Mouse (Mus musculus): Measurements from ENCODE around the gene Mindy3. TPM values are rescaled to one million over a fixed set of nuclear protein-coding genes. Genes with fewer than 3 reads are reported as not detected.
A peak's percentile ranks its signal among the peaks of the same experiment; 100 is the strongest.

The Mindy3 gene
- polyA plus RNA-seq, 1 experiment from 2014 or later, result 27.9 TPM

DNA sequence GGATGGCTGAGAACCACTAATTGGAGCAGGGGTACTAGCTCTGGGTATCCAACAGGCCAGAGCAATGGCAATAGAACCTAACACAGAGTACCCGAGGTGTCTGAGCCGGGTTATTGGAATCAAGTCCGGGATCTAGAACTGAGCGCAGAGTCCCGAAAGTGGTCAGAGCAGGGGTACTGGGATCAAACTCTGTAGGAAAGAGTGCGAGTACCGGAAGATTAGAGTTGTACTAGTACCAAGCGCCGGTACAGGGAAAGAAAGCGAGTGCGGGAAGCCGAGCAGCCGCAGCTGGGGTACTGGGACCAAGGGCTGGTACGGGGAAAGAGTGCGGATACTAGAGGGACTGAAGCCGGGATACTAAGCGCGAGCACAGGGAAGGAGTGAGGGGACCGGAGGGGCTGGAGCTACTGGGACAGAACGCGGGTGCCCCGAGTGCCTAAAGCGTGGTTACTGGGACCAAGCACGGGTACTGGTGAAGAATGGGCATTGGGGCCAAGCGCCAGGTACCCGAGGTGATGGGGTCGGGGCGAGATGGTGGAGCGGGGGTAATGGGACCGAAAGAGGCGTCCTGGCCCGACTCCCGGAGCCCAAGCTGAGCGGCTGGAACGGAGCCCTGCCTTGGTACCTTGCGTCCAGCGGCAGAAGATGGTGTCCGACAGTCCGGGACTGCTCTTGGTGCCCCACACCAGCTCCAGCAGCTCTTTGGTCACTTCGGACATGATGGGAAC, 572 bp downstream of the Mindy3 start:
- Histone ChIP-seq H3K4me2 (ENCODE audit: low read depth, low read length) (peak overlapping the region; percentile 89), H3K36me3 (ENCODE audit: control insufficient read depth, insufficient read depth, low read length) (no peaks in the 10 kb centered on the region), H3K4me1 (ENCODE audit: control insufficient read depth, insufficient read depth, low read length) (peaks cover 6% of the 10 kb centered on the region), H3K27ac (ENCODE audit: low read length) (peak overlapping the region; percentile 52; the same call in 1 of the 2 replicates), H3K4me3 (replicated peaks; ENCODE audit: low read length) (peak overlapping the region; percentile 94), H3K27me3 (ENCODE audit: control insufficient read depth, insufficient read depth, low read length) (no peaks in the 10 kb centered on the region), H3K9me3 (replicated peaks; ENCODE audit: control insufficient read depth, low read length) (no peaks in the 10 kb centered on the region), H3K9ac (ENCODE audit: low read length) (peak overlapping the region; percentile 85)
- ATAC-seq (ENCODE audit: insufficient read depth, low FRiP score), result peak; percentile 69
- WGBS, result under 1% methylated on average over 40 of the region's 40 CpGs

DNA sequence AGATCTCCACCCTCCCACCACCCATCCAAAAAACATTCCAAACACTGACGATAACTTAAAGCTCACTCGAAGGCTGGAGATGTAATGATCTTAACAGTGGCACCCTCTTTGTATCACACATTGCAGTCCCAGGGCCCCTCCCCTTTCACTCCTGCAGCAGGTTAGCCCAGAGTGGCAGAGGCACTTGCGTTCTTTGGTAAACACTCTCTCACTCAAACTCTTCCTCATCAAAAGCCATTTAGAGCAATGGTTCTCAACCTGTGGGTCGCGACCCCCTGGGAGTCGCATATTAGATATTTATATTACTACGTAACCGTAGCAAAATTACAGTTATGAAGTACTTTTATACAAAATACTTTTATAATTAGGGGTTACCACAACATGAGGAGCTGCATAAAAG, 1.1 kb downstream of the Mindy3 start:
- peak overlapping the region; percentile 85 for H3K9ac ChIP-seq (ENCODE audit: low read length)
- no peaks in the 10 kb centered on the region for H3K27me3 ChIP-seq (ENCODE audit: control insufficient read depth, insufficient read depth, low read length)
- no peaks in the 10 kb centered on the region for H3K9me3 ChIP-seq (replicated peaks; ENCODE audit: control insufficient read depth, low read length)
- no peak for ATAC-seq (ENCODE audit: insufficient read depth, low FRiP score)
- peak overlapping the region; percentile 94 for H3K4me3 ChIP-seq (replicated peaks; ENCODE audit: low read length)
- no peak overlapping the region for H3K27ac ChIP-seq (ENCODE audit: low read length)
- H3K4me1 ChIP-seq (ENCODE audit: control insufficient read depth, insufficient read depth, low read length), result peaks cover 6% of the 10 kb centered on the region
- 27% methylated on average over 8 of the region's 8 CpGs for WGBS
- H3K4me2 ChIP-seq (ENCODE audit: low read depth, low read length), result peak overlapping the region; percentile 89
- no peaks in the 10 kb centered on the region for H3K36me3 ChIP-seq (ENCODE audit: control insufficient read depth, insufficient read depth, low read length)

DNA sequence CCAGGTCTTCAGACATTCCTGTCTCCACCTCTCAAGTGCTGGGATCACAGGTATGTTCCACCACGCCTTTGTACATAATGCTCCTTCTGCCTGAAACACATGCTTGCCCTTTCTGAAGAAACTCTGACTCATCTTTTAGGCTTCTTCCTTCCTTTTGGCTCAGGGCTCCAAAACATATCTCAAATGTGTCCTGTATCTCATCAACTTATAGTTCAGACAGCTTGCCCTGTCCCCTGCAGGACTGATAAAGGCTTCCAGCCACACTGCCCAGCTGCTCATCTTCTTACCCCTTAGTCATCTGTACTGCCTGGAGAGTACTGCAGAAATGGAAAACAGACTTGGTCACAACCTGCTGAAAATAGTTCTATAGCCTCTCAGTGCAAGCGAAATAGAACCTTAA, 7.0 kb downstream of the Mindy3 start:
- WGBS, result 88% methylated on average over 2 of the region's 2 CpGs
- H3K4me2 ChIP-seq (ENCODE audit: low read depth, low read length), result no peak overlapping the region

DNA sequence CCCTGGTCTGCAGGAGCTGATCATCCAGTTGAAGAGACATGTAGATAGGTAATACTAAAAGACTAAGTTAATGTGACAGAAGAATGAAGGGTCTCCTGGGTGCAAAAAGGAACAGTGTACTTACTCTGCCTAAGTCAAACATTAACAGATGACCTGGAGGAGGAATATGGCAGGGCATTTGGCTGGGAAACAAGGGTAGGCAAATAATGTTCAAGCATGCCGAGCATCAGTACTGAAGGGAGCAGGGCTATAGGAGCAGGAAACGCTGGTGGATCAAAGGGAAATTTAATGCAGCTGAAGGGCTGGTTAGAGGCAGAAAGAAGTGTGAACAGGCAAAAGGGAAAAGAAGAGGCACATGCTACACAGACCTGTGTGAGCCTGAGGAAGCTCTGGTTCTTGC, 8.1 kb downstream of the Mindy3 start:
- Histone ChIP-seq H3K27ac (ENCODE audit: low read length) (no peak overlapping the region), H3K4me2 (ENCODE audit: low read depth, low read length) (no peak overlapping the region), H3K9me3 (replicated peaks; ENCODE audit: control insufficient read depth, low read length) (no peaks in the 10 kb centered on the region), H3K4me1 (ENCODE audit: control insufficient read depth, insufficient read depth, low read length) (peaks cover 9% of the 10 kb centered on the region; the same call in 1 of the 2 replicates), H3K9ac (ENCODE audit: low read length) (no peak overlapping the region), H3K36me3 (ENCODE audit: control insufficient read depth, insufficient read depth, low read length) (no peaks in the 10 kb centered on the region), H3K27me3 (ENCODE audit: control insufficient read depth, insufficient read depth, low read length) (no peaks in the 10 kb centered on the region), H3K4me3 (replicated peaks; ENCODE audit: low read length) (no peak overlapping the region)
- no peak for ATAC-seq (ENCODE audit: insufficient read depth, low FRiP score)
- 26% methylated on average over 2 of the region's 2 CpGs for WGBS

More for the DNA sequence above, 7.0 kb downstream of the Mindy3 start:
- Histone ChIP-seq H3K4me1 (ENCODE audit: control insufficient read depth, insufficient read depth, low read length) (peaks cover 9% of the 10 kb centered on the region; the same call in 1 of the 2 replicates), H3K27ac (ENCODE audit: low read length) (no peak overlapping the region), H3K9me3 (replicated peaks; ENCODE audit: control insufficient read depth, low read length) (no peaks in the 10 kb centered on the region), H3K27me3 (ENCODE audit: control insufficient read depth, insufficient read depth, low read length) (no peaks in the 10 kb centered on the region), H3K4me3 (replicated peaks; ENCODE audit: low read length) (no peak overlapping the region), H3K36me3 (ENCODE audit: control insufficient read depth, insufficient read depth, low read length) (no peaks in the 10 kb centered on the region), H3K9ac (ENCODE audit: low read length) (no peak overlapping the region)
- ATAC-seq (ENCODE audit: insufficient read depth, low FRiP score), result no peak

DNA sequence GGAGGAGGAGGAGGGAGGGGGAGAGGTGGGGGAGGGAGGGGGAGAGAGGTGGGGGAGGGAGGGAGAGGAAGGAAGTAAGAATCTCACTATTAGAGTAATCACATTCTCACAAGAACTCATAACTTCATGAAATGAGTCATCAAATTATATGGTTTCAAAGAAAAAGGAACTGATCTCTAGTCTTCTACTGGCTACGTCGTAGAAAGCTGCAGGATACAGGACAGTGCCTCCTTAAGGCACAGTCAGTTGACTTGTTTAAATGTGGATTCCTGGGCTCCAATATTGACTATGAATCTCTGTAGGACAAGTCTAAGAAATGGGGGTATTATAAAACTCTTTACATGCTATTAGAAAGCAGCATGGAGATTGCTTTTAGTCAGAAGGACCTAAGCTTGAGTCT, 12.5 kb downstream of the Mindy3 start:
- Histone ChIP-seq H3K9me3 (replicated peaks; ENCODE audit: control insufficient read depth, low read length) (no peaks in the 10 kb centered on the region), H3K4me2 (ENCODE audit: low read depth, low read length) (no peak overlapping the region), H3K27me3 (ENCODE audit: control insufficient read depth, insufficient read depth, low read length) (no peaks in the 10 kb centered on the region), H3K4me1 (ENCODE audit: control insufficient read depth, insufficient read depth, low read length) (0 out of 2 replicates have a peak, but pooled peaks cover 2% of the 10 kb centered on the region), H3K4me3 (replicated peaks; ENCODE audit: low read length) (no peak overlapping the region), H3K27ac (ENCODE audit: low read length) (no peak overlapping the region), H3K9ac (ENCODE audit: low read length) (no peak overlapping the region), H3K36me3 (ENCODE audit: control insufficient read depth, insufficient read depth, low read length) (no peaks in the 10 kb centered on the region; the same call in 1 of the 2 replicates)
- WGBS, result 84% methylated on average over 2 of the region's 2 CpGs
- ATAC-seq (ENCODE audit: insufficient read depth, low FRiP score), result no peak

DNA sequence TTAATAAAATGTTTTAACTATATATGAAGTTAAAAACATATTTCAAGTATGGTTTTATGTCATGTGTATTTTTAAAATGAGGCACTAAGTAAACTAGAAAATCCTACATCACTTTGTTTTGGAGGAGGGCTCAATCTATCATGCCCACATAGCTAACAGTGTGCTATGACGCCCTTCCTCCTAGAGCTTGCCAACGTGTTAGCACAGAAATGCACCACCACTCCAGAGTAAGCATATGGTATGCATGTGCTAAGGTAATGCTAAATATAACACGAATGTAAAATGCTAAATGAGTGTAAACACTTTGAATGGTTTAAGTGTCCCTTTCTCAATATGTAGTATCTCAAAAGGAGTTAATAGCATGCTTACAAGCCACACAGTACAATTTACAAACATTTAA, 16.8 kb downstream of the Mindy3 start:
- H3K9ac ChIP-seq (ENCODE audit: low read length), result no peak overlapping the region
- 51% methylated on average over 3 of the region's 3 CpGs for WGBS
- H3K4me3 ChIP-seq (replicated peaks; ENCODE audit: low read length), result no peak overlapping the region
- H3K36me3 ChIP-seq (ENCODE audit: control insufficient read depth, insufficient read depth, low read length), result no peaks in the 10 kb centered on the region; the same call in 1 of the 2 replicates
- ATAC-seq (ENCODE audit: insufficient read depth, low FRiP score), result no peak
- H3K27ac ChIP-seq (ENCODE audit: low read length), result no peak overlapping the region
- no peaks in the 10 kb centered on the region for H3K9me3 ChIP-seq (replicated peaks; ENCODE audit: control insufficient read depth, low read length)
- H3K4me2 ChIP-seq (ENCODE audit: low read depth, low read length), result no peak overlapping the region
- H3K4me1 ChIP-seq (ENCODE audit: control insufficient read depth, insufficient read depth, low read length), result no peaks in the 10 kb centered on the region
- no peaks in the 10 kb centered on the region for H3K27me3 ChIP-seq (ENCODE audit: control insufficient read depth, insufficient read depth, low read length)

DNA sequence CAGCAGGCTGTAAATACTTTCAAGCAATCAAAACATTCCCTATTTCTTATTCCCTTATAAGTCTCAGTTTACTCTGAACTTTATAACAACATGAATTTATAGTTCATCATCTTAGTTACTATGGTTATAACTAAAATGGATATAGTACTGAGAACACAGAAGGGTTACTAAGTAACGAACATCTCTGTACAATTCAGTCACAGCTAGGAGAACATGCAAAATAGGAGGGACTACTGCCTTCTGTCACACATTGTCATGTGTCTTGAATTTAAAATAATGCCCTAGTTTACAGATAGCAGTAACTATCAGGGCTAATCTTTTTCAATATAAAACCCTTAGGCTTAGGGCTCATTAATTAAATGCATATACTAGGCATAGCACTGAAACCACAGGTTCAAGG, 18.1 kb downstream of the Mindy3 start:
- Histone ChIP-seq H3K4me3 (replicated peaks; ENCODE audit: low read length) (no peak overlapping the region), H3K9ac (ENCODE audit: low read length) (no peak overlapping the region), H3K4me1 (ENCODE audit: control insufficient read depth, insufficient read depth, low read length) (no peaks in the 10 kb centered on the region), H3K9me3 (replicated peaks; ENCODE audit: control insufficient read depth, low read length) (no peaks in the 10 kb centered on the region), H3K27ac (ENCODE audit: low read length) (no peak overlapping the region), H3K27me3 (ENCODE audit: control insufficient read depth, insufficient read depth, low read length) (no peaks in the 10 kb centered on the region), H3K36me3 (ENCODE audit: control insufficient read depth, insufficient read depth, low read length) (no peaks in the 10 kb centered on the region; the same call in 1 of the 2 replicates), H3K4me2 (ENCODE audit: low read depth, low read length) (no peak overlapping the region)
- ATAC-seq (ENCODE audit: insufficient read depth, low FRiP score), result no peak
- WGBS, result 72% methylated on average over 1 of the region's 1 CpGs

DNA sequence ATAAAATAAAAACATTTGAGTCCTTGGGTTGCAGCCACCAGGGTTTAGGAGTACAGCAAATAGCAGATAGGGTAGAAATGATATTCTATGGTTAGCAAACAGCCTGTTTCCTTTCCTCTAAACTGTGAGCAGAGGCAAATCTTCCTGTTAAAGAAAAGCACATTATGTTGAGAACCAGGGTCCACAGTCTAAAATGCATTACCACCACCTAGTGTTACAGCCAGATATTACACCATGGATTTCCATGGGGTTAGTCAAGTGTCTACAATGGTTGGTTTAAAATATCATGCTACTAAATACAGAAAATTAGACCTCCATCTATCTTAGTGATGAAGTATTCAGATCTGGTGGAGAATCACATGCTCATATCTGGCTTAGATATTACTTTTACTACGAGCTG, 30.2 kb downstream of the Mindy3 start:
- no peaks in the 10 kb centered on the region for H3K27me3 ChIP-seq (ENCODE audit: control insufficient read depth, insufficient read depth, low read length)
- no peak overlapping the region for H3K4me3 ChIP-seq (replicated peaks; ENCODE audit: low read length)
- H3K4me2 ChIP-seq (ENCODE audit: low read depth, low read length), result no peak overlapping the region
- no peak for ATAC-seq (ENCODE audit: insufficient read depth, low FRiP score)
- no peaks in the 10 kb centered on the region for H3K36me3 ChIP-seq (ENCODE audit: control insufficient read depth, insufficient read depth, low read length)
- WGBS, result 44% methylated on average over 1 of the region's 1 CpGs
- no peak overlapping the region for H3K9ac ChIP-seq (ENCODE audit: low read length)
- no peaks in the 10 kb centered on the region for H3K9me3 ChIP-seq (replicated peaks; ENCODE audit: control insufficient read depth, low read length)
- H3K27ac ChIP-seq (ENCODE audit: low read length), result no peak overlapping the region
- peaks cover 3% of the 10 kb centered on the region for H3K4me1 ChIP-seq (ENCODE audit: control insufficient read depth, insufficient read depth, low read length)

DNA sequence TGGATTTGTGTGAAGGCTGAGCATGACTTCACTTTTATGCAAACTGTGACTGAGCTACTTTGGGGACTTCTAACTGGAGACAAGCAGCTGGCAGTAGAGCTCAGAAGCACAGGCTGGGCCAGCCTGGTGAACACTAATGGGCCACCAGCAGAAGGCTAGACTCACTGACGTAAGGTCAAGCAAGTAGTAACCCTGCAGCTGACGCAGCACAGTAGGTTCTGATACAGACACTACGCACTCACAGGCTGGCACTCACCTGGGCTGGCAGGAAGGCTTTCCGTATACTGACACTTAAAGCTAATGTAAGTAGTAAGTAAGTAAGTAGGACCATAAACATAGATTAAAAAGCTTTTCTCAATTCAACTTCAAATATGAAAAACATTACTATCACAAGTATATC, 30.7 kb downstream of the Mindy3 start:
- ATAC-seq (ENCODE audit: insufficient read depth, low FRiP score), result no peak
- Histone ChIP-seq H3K27ac (ENCODE audit: low read length) (no peak overlapping the region), H3K4me2 (ENCODE audit: low read depth, low read length) (no peak overlapping the region), H3K27me3 (ENCODE audit: control insufficient read depth, insufficient read depth, low read length) (no peaks in the 10 kb centered on the region), H3K36me3 (ENCODE audit: control insufficient read depth, insufficient read depth, low read length) (no peaks in the 10 kb centered on the region), H3K4me1 (ENCODE audit: control insufficient read depth, insufficient read depth, low read length) (peaks cover 3% of the 10 kb centered on the region), H3K9ac (ENCODE audit: low read length) (no peak overlapping the region), H3K4me3 (replicated peaks; ENCODE audit: low read length) (no peak overlapping the region), H3K9me3 (replicated peaks; ENCODE audit: control insufficient read depth, low read length) (no peaks in the 10 kb centered on the region)
- 88% methylated on average over 4 of the region's 4 CpGs for WGBS
